Mouse (Mus musculus): ENCODE measurements around the gene Med17. TPM values are rescaled to one million over a fixed set of nuclear protein-coding genes. Genes with fewer than 3 reads are reported as not detected.

Gene Med17
- polyA plus RNA-seq, 2 experiments from 2014 or later = 22.7 to 23.9 TPM

DNA sequence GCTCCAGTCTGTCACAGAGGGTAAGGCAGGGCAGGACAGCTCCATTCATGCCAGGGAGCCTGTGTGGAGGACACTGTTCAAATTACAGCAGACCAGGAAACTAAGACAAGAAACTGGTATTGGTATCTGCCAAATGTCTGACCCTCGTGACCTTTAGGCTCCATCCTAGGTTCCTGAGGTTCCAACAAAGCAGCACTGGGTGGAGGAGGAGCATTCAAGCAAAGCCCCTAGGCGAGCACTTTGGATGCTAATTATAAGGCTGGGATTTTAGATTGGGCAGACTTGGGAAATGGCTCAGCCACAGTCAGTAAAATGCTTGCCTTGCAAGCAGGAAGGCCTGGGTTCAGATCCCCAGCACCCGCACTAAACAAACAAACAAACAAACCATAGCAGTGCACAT lies 43.7 kb downstream of the Med17 start:
- ATAC-seq = no peak

DNA sequence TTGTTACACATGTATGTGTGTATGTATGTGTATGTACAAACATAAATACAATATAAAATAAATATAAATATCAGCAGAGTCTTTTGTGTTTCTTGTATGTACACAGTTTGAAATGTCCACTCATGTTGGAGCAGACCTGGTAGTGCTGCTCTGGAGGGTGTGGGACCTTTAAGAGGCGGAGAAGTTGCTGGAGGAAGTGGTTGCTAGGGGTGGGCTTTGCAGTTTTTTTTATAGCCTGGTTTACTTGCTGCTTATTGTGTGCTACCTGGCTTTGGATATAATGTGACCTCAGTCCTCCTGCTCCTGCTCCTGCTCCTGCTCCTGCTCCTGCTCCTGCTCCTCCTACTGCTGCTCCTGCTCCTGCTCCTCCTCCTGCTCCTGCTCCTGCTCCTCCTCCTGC lies 46.1 kb downstream of the Med17 start:
- ATAC-seq = no peak

DNA sequence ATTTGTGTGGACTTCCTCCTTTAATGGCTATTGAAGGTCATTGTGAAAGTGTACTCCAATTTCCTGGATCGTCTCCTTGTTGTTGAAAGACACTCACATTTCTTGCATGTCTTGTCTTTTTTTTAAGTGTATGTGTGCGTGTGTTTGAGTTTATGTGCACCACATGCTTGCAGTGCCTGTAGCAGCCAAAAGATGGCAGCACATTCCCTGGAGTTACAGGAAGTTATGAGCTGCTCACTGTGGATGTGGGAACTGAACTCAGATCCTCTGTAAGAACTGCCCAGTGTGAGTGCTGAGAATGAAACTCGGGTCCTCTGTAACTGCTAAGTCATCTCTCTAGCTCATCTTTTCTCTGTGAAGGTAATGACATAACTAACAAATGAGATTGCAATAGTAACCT lies 47.3 kb downstream of the Med17 start:
- no peak for ATAC-seq

DNA sequence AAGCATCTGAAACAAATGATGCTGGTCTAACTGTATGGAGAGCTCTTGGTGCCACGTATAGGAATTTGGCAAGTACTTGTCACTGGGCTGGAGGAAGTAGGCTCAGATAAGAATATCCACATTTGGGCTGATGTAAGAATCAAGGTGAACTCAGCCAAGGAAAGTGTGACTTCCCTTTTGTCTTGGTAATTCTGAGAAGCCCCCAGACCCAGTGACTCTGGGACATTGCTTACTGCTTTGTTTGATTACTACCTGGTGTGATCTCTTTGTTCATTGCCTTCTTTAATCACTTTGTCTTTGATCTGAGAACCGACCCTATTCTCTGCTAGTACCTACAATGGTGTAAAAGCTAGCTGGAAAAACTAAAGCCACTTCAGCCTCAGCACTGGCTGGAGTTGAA lies 54.8 kb downstream of the Med17 start:
- no peak for ATAC-seq

DNA sequence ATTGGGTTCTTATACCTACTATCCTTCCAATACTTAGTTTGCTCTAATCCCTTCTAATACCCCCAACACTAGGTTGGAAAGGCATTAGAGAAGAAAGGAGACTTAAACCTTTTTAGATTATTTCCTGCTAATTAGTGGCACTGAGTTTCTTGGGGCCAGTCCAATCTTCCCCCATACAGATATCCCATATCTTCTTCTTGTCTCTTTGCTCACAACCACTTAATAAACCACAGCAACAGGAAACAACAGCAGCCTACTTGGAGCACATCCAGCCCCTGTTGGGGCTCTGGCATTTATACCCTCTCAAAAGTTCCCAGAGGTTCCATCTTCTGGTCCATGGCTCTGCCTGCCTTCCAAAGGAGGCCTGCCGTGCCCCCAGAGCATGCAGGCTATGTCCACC lies 66.0 kb downstream of the Med17 start:
- ATAC-seq = no peak

DNA sequence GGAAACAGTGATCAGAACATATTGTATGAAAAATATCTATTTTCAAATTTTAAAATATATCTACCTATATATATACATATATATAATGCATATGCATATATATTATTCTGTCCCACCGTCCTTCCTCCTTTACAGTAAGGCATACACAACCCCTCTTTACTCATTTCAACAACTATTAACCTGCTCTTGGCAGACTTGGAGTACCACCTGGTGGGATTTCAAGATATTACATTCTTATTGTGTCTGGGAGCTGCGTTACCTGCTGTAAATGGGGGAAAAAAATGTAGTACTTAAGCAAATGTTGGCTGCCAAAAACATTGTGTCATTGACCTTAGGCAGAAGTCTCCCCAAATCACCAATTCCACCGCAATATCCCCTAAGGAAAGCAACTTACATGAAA lies 67.9 kb downstream of the Med17 start:
- no peak for ATAC-seq

Other genes starting within 250 kb of the Med17 start
- gene Panx1, start 234.5 kb downstream of the Med17 start, polyA plus RNA-seq (2017; shearing (Covaris generic)) = 10 to 100 TPM; 16.1 to 23.4 TPM
- not detected for gene Hephl1, start 167.8 kb downstream of the Med17 start, polyA plus RNA-seq (2017; shearing (Covaris generic))
- under 1 TPM in 1 of 2 experiments, not detected in 1; 0.22 TPM for gene Vstm5, start 40.9 kb downstream of the Med17 start, polyA plus RNA-seq (2017; shearing (Covaris generic))
- 100 to 1,000 TPM; 115 to 148 TPM for gene Taf1d, start 26.3 kb upstream of the Med17 start, polyA plus RNA-seq (2017; shearing (Covaris generic))
- gene 4931406C07Rik, start 26.5 kb upstream of the Med17 start, polyA plus RNA-seq (2017; shearing (Covaris generic)) = 1 to 10 TPM; 3.6 to 6.3 TPM
- 10 to 100 TPM; 24.5 to 25.9 TPM for gene Cep295, start 77.9 kb upstream of the Med17 start, polyA plus RNA-seq (2017; shearing (Covaris generic))
- 10 to 100 TPM; 10.5 to 25.1 TPM for gene Smco4, start 213.5 kb upstream of the Med17 start, polyA plus RNA-seq (2017; shearing (Covaris generic))

Measured in CD4-positive, CD25-positive, alpha-beta regulatory T cell, adult 4 months (primary cell).